Mouse (Mus musculus): ENCODE results near the gene Arhgap8. TPM values are rescaled to one million over a fixed set of nuclear protein-coding genes. Genes with fewer than 3 reads are reported as not detected.
A peak's percentile ranks its signal among the peaks of the same experiment; 100 is the strongest.

Arhgap8 gene
- total RNA-seq, 2 experiments from 2014 or later: 0.74 to 0.75 TPM

DNA sequence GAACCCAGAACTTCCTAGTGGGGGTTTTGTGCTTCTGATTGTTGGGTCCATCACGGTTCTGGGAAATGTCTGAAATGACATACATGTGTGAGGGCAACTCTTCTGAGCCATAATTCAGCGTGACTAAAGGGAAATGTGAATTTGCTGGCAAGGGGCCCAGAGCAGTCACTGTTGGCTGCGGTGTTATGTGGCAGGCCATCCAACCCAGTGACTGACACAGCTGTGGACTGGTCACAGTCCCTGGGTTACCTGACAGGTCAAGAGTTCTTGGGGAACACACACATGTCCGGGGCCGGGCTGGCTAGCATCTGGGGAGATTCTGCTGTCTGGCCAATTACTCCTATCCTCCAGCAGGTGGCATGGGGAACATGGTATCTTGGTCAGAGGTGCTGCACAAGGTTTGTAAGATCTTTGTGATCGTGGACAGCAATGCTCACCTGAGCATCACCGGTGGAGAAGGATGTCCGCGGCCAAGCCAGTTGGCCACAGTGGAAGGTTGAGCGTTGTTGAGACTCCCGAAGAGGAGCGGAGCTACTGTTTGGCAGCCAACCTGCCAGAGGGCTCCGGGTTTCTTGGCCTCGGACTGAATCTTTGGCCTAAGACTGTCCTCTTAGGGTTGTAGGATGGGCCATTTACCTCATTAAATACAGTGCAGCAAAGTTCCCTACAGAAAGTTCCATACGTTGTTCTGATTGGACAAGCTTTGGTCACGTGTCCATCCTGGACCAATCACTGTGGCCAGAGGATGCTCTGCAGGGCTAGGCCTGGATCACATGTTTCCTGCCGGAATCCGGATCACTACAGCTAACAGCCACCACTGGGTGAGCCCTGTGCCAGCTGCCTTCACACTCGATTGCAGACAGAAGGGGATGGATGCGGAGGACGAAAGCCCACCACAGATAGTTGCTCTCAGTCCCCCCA lies 52.6 kb downstream of the Arhgap8 start:
- no peak for DNase-seq (ENCODE audit: low spot score in 2 of 2)
- intact Hi-C loops (cut with DNase I): no loop called here

DNA sequence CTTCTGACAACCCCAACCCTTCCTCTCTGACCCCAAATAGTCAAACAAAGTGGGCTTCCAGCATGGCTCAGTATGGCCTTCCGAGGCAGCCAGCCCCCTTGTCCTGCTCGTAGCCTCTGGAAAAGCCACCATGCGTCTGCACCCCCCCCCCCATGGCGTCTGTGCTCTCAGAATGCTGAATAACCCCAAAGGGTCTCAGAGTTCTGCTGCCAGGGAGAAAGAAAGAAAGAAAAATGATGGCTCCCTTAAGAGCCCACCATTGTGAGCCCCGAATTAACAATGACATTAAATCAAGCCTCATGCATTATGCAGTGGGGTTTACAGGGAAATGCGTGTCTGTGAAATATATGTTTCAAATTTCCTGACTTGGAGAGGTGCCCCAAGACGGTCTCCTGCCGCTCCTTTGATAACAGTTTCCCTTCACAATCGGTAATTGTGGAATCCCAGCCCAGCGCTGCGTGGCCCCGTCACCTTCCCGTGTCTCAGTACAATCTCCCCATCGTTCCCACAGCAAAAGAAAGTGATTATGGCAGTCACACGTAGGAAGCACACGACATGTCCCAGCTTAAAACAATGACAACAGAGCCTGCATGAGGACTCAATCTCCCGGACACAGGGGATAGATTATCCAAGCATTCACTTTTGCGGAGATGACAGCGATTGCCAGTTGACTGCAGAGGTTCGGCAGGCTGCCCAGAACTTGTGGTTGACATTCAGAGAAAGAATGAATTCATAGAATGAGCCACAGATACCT lies 55.7 kb downstream of the Arhgap8 start:
- no peak for DNase-seq (ENCODE audit: low spot score in 2 of 2)
- intact Hi-C loops (cut with DNase I): no loop called here

DNA sequence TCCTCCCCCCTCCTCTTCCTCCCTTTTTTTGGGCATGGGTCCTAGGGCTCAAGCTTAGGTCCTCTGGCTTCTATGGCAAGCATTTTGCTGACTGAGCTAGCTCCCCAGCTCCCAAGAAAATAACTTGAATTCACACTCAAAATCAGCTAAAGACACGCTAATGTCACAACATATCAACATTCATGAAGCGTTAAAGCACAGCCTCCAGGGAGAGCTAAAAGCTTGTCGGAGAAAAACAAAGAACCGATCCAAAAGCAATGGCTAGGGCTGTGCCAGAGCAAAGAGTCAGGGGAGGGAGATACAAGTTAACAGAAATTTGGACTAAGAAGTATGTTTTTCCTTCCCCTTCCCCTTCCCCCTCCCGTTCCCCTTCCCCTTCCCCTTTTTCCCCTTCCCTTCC lies 58.7 kb downstream of the Arhgap8 start:
- no peak for DNase-seq (ENCODE audit: low spot score in 2 of 2)
- intact Hi-C loops (cut with DNase I): no loop called here

DNA sequence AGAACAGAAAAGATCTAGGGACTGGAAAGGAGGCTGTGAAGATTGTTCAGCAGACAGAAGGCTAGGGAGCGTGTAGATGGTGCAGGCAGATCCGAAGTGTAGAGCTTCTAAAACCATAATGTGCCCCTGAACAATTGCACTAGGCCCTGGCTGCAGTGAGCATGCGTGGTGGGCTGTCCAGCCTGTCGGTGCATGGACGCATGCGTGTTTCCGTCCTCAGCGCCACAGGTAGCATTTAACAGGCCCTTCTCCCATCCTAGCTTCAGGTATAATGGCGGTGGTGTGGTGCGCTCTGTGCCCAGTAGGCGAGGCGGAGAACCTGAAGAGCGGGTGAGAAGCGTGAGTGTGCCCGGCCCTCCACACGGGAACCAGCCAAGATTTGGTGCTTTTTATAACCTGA lies 65.0 kb downstream of the Arhgap8 start:
- intact Hi-C loops (cut with DNase I): no loop called here
- no peak for DNase-seq (ENCODE audit: low spot score in 2 of 2)

DNA sequence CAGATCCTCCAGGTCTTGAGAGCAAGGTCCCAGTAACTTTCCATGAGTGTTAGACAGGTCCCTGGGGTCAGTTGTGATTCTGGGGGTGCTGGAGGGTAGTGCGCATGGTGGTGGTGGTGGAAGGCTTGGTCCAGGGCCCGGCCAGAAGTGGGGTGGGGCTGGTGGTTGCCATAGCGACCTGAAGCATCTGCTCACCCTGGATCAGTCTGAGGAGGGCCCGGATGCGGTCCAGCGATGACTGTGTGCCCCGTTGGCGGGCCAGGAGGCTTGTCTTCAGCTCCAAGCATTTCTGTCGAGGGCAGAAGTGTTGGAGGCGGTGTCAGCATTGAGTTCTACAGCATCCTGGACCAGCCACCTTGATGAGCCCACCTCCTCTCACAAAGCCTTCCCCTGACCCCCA lies 67.3 kb downstream of the Arhgap8 start:
- no peak for DNase-seq (ENCODE audit: low spot score in 2 of 2)
- intact Hi-C loops (cut with DNase I): no loop called here

DNA sequence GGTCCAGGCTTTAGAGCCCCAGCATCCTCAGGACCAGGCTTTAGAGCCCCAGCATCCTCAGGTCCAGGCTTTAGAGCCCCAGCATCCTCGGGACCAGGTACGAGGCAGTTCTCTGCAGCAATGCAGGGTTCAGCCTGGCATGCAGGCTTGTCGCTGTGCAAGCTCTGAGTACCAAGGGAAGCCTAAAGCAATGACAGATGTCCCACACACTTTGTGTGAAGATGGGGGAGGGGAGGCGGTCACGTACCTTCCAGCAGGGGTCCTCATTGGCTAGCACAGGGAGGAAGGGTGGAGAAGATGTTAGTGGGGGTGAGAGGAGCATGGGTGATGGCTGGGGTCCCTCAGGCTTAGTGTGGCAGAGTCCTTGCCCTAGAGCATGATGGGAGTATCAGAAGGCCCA lies 73.8 kb downstream of the Arhgap8 start:
- intact Hi-C loops (cut with DNase I): no loop called here
- no peak for DNase-seq (ENCODE audit: low spot score in 2 of 2)

DNA sequence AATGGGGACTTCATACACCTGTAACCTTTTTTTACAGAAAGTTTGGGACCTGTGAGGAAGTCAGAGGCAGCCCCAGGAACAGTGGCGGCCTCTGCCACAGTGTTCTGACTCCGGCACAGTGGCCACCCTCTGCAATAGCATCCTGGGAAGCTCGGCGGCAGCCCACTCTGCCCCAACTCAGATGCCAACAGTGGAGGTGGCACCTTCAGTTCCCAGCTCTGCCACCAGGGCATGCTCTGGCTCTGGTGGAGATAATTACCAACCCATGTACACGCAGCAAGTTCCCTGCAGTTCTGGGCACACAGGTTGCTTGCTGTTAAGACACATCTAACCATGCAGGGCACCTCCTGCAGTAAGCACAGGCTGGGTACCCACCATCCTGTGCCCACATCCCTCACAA lies 80.3 kb downstream of the Arhgap8 start:
- intact Hi-C loops (cut with DNase I): loop anchor here (5.0 kb wide), 1 partner anchor 92 kb away; no protein-coding TSS in a partner anchor
- DNase-seq (ENCODE audit: low spot score in 2 of 2): no peak

DNA sequence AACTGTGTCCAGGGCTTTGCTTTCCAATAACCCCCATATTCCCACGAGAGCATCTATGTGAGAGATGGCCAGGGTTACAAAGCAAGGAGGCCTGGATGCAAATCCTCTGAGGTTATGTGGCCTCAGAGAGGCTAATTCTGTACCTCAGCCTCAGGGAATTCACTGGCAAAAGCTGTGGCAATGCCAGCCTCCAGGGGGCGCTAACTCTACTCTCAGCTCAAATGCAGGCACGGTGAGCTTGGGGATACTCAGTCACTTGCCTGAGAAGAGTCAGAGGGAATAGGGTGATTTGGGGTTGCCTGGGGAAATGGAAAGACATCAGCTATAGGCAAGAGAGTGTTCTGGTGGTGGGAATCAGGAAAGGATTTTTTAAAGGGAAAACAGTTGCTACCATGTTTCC lies 83.8 kb downstream of the Arhgap8 start:
- peak; percentile 30 to 59 for DNase-seq (ENCODE audit: low spot score in 2 of 2)
- intact Hi-C loops (cut with DNase I): loop anchor here (5.0 kb wide), 1 partner anchor 89 kb away; no protein-coding TSS in a partner anchor

DNA sequence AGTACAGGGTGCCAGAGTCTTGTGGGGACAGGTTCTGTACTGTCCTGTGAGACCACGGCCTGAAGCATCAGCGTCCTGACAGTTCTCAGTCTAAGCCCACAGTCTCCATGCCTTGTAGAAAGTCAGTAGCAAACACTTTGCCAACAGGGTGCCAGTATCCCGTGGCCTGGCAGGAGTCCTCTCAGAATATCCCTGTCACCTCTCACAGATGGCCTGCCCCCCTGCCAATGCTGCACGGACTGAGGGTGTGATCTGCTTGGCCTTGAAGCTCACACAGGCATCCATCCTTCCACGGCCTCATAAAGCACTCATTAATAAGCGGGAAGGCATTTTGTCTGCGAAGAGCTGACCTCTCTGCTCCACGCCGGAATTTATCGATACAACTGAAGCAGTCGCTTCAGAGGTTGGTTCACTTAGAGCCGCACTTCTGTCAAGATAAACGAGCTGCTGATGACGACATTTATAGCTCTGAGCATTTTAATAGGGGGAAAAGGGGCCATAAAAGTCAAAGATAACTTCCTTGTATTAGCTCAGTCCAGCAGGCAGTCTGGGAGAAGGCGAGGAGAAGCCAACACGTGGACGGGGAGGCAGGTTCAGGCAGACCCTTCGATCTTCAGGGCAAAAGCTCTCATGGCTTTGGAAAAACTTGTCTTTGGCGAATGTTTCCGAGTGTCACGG lies 89.6 kb downstream of the Arhgap8 start:
- no peak for DNase-seq (ENCODE audit: low spot score in 2 of 2)
- intact Hi-C loops (cut with DNase I): no loop called here

DNA sequence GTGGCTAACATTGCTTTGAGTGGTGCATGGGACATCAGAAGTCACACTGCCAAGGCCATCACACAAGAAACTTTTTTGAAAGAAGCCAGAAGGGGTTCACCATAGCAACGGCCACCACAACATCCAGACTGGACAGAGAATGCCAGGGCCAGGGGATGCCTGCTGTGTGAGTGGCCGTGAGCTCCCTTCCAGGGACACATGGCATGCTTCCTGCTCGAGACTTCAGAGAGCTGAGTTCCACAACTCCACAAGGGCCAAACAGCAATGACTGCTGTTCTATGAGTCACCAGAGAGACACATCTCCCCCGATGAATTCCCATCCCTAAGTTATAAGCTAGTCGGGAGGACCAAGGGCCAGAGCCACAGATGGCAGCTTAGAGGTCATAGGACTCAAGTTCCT lies 91.3 kb downstream of the Arhgap8 start:
- DNase-seq (ENCODE audit: low spot score in 2 of 2): no peak
- intact Hi-C loops (cut with DNase I): no loop called here

DNA sequence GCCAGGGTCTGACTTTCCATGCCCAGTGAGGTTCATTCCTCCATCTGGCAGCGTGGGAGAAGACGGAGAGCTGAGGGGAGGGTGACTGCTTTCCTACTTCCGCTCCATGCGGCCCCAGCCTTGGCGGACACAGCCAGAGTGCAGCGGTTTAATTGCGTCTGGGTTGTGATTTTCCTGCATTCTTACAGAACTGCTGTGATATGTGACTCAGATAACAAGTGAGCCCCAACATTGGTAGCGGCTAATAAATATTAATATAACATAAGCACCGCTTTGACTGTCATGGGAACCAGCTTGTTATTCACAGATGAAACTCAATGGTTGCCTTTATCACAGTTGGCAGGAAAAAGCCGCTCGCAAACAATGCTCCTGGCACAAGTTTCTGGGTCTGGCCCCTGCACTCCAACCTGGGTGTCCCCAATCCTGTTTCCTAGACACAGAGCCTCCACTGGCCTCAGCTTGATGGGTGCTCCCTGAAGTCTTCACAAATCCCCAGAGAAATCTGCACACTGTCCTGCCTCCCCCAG lies 93.0 kb downstream of the Arhgap8 start:
- intact Hi-C loops (cut with DNase I): no loop called here
- DNase-seq (ENCODE audit: low spot score in 2 of 2): no peak

DNA sequence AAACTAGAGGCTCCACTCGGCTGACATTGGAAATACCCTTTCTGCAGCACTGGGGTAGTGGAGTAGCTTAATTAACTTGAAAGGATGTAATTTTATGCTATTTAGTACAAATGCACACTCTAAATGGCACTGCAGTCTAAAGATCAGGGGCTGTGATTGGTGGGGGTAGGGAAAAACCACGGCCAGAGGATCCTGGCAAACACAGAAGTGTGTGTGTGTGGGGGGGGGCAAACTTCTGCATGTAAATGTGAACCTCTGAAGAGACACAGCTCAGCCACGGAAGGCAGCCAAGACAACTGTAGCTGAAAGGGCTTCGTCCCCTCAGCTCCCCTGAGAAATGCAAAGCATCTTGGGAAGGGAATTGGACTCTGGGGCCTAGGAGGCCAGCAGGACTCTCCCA lies 95.3 kb downstream of the Arhgap8 start:
- no peak for DNase-seq (ENCODE audit: low spot score in 2 of 2)
- intact Hi-C loops (cut with DNase I): no loop called here

DNA sequence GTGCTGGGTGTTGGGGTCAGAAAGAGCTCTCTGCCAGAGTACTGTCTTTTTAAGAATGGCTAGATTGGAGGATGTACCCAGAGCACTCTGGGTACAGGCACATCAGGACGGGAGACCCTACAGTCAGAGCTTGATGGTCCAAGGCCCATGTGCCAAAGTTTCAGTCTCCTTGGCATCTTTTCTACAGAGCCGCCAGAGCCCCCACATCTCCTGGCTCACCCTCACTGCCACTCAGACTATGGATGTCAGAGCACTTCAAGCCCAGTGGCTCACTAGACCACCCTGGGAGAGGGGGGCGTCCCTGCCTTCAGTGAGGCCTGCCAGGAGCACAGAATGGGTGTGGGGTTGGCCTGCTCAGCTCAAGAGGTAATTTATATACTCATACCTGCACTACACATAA lies 97.7 kb downstream of the Arhgap8 start:
- DNase-seq (ENCODE audit: low spot score in 2 of 2): no peak
- intact Hi-C loops (cut with DNase I): no loop called here

DNA sequence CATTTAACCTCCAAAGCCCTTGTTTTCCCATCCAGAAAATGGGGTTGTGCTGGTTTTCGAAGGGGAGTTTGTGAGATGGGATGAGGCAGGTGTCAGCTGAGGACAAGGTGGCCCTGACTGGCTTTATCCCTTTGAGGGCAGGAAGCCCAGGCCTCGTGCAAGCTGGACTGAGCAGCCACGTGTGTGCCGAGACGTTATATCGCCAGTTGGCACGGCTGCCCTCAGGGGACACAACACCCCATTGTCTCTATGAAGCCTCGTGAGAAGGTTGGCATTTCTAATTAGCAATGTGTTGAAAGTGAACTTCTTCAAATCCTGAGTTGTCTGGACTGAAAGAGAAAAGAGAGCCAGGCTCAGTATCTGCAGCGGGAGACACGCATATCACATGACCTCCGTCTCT lies 98.4 kb downstream of the Arhgap8 start:
- DNase-seq (ENCODE audit: low spot score in 2 of 2): no peak
- intact Hi-C loops (cut with DNase I): no loop called here

DNA sequence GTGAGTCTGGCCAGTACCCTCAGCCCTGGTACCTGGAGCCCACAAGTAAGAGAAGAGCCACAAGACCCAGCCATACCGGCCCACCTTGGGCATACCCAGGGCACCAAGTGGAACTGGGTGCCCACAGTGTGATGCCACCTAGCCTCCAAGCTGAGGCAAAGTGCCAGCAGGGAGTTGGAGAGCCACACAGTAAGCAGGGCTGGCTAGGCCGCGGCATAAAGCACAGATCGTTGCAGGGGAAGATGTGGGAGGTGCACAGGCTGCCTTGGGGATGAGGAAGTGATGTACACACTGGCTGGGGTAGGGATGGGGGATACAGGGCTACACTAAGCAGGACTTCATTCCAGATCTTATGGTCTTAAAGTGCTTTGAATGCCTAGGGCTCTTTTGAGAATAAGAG lies 101.0 kb downstream of the Arhgap8 start:
- peak in 1 of 2 experiments; percentile 36 for DNase-seq (ENCODE audit: low spot score in 2 of 2)
- intact Hi-C loops (cut with DNase I): no loop called here

Other genes with a start within 250 kb of the Arhgap8 start
- 10 to 100 TPM; 54.4 to 60.6 TPM for gene Rtl6, start 162.2 kb upstream of the Arhgap8 start, total RNA-seq (2021)
- 10 to 100 TPM; 11.8 to 12.0 TPM for gene Prr5, start 50.4 kb upstream of the Arhgap8 start, total RNA-seq (2021)
- 10 to 100 TPM; 11.0 to 18.6 TPM for gene Phf21b, start 136.0 kb downstream of the Arhgap8 start, total RNA-seq (2021)
- 1 to 10 TPM in 1 of 2 experiments, under 1 TPM in 1; 0.96 to 1.9 TPM for gene Gm29666, start 200.0 kb downstream of the Arhgap8 start, total RNA-seq (2021)
- gene Nup50, start 203.4 kb downstream of the Arhgap8 start, total RNA-seq (2021): 10 to 100 TPM; 32.5 to 33.1 TPM